Mouse (Mus musculus): ENCODE measurements around the gene Pitpnb. TPM values are rescaled to one million over a fixed set of nuclear protein-coding genes. Genes with fewer than 3 reads are reported as not detected.
A peak's percentile ranks its signal among the peaks of the same experiment; 100 is the strongest.

The Pitpnb gene
- polyA plus RNA-seq, 1 experiment from 2014 or later, result 96.9 TPM

DNA sequence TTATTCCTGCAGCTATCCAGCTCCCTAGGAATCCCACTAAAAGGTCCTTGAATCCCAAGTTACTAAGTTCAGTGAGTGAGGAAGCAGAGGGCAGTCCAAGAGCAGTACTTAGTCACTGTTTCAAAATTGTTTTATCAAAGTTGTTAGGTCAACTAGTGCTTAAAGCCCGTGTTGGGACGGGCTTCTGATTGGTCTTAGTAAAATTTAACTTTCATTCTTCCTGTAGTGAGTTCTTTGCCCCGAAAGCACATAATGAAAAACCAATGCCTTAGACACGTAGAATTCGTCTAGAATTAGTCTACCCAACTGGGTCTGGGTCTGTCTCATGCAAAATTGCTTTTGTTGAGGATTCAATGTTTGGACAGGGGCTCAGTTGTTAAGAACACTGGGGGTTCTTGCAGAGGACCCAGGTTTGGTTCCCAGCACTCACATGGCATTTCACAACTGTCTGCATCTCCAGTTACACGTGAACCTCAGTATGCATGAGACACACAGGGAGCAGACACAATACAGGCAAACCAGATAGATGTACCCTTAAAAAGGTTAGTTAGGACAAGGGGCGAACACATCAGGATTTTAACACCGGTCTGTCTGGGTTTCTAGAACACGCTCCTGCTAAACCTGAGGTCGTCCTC is 664 bp upstream of the Pitpnb start:
- Histone ChIP-seq H3K27ac (ENCODE audit: low read length) (peak overlapping the region; percentile 88), H3K36me3 (ENCODE audit: control insufficient read depth, insufficient read depth, low read length) (no peaks in the 10 kb centered on the region), H3K27me3 (ENCODE audit: control insufficient read depth, insufficient read depth, low read depth, low read length) (no peaks in the 10 kb centered on the region), H3K4me1 (ENCODE audit: control insufficient read depth, insufficient read depth, low read length) (peaks cover 19% of the 10 kb centered on the region), H3K4me3 (ENCODE audit: low read depth, low read length) (peak overlapping the region; percentile 87), H3K4me2 (ENCODE audit: low read length) (peak overlapping the region; percentile 78), H3K9me3 (replicated peaks; ENCODE audit: control insufficient read depth, low read length, poor library complexity, severe bottlenecking) (0 out of 2 replicates have a peak, but pooled peaks cover 3% of the 10 kb centered on the region), H3K9ac (ENCODE audit: low read depth, low read length) (peak overlapping the region; percentile 95)
- 25% methylated on average over 10 of the region's 10 CpGs for WGBS
- peak; percentile 61 for ATAC-seq

DNA sequence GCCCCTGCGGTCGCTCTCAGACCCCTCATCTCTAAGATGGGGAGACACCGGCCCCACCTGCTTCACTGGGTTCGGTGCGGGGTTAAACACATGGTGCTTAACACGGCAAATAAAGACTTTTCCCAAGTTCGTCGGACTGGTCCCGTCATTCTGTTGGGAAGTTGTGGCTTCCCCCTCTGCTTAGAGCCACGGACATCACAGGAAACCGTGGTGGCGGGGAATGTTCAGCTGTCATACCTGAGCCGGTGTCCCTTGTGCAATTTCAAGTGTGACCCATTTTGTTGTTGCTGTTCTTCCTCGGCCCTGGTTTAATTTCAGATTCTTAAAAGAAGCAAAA is 504 bp downstream of the Pitpnb start:
- H3K36me3 ChIP-seq (ENCODE audit: control insufficient read depth, insufficient read depth, low read length), result peaks cover 2% of the 10 kb centered on the region; the same call in 1 of the 2 replicates
- 2% methylated on average over 14 of the region's 14 CpGs for WGBS
- H3K4me3 ChIP-seq (ENCODE audit: low read depth, low read length), result peak overlapping the region; percentile 87

DNA sequence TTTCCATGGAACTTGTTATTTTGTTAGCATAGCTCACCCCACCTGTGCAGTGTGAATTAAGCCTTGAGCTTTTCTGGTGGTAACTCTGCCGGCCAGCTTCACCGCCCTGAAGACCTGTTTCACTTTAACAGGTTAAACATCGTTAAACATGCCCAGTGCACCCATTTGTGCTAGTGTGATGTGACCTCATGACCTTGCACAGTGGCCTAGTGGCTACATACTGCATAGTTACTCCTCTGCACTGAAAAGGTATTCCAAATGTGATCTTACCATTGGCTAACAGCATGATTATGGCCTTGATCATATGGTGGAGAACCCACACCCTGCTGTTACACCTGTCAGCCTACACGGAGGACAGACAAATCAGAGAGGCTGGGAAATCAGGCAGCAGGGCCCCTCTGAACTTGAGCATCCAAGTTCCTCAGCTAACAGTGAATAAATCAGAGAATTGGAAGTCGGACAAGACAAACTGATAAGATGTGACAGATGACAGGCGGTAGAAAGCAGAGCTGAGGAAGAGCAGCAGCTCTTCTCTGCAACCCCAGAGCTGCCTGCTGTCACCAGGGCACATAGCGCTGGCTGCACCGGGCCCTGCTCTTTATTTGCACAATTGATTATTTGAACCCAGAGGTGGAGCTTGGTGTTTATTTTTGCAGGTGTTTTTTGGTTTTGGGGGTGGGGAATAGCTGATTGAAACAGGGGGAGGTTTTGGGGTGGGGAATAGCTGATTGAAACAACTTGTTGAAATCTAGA is 5.6 kb downstream of the Pitpnb start:
- H3K36me3 ChIP-seq (ENCODE audit: control insufficient read depth, insufficient read depth, low read length), result peaks cover 13% of the 10 kb centered on the region
- no peaks in the 10 kb centered on the region for H3K27me3 ChIP-seq (ENCODE audit: control insufficient read depth, insufficient read depth, low read depth, low read length)
- WGBS, result 93% methylated on average over 8 of the region's 8 CpGs
- no peak overlapping the region for H3K4me2 ChIP-seq (ENCODE audit: low read length)
- no peak overlapping the region for H3K9ac ChIP-seq (ENCODE audit: low read depth, low read length)
- H3K4me3 ChIP-seq (ENCODE audit: low read depth, low read length), result no peak overlapping the region
- no peak overlapping the region for H3K27ac ChIP-seq (ENCODE audit: low read length)
- H3K9me3 ChIP-seq (replicated peaks; ENCODE audit: control insufficient read depth, low read length, poor library complexity, severe bottlenecking), result no peaks in the 10 kb centered on the region
- ATAC-seq, result no peak
- peaks cover 14% of the 10 kb centered on the region for H3K4me1 ChIP-seq (ENCODE audit: control insufficient read depth, insufficient read depth, low read length)

More for the DNA sequence above, 504 bp downstream of the Pitpnb start:
- peak overlapping the region; percentile 95 for H3K9ac ChIP-seq (ENCODE audit: low read depth, low read length)
- H3K4me1 ChIP-seq (ENCODE audit: control insufficient read depth, insufficient read depth, low read length), result peaks cover 19% of the 10 kb centered on the region
- H3K27ac ChIP-seq (ENCODE audit: low read length), result peak overlapping the region; percentile 88
- peak overlapping the region; percentile 88 for H3K4me2 ChIP-seq (ENCODE audit: low read length)
- H3K27me3 ChIP-seq (ENCODE audit: control insufficient read depth, insufficient read depth, low read depth, low read length), result no peaks in the 10 kb centered on the region
- ATAC-seq, result no peak
- H3K9me3 ChIP-seq (replicated peaks; ENCODE audit: control insufficient read depth, low read length, poor library complexity, severe bottlenecking), result no peaks in the 10 kb centered on the region

- 52% methylated on average over 5 of the region's 5 CpGs for WGBS
- Histone ChIP-seq H3K36me3 (ENCODE audit: control insufficient read depth, insufficient read depth, low read length) (peaks cover 18% of the 10 kb centered on the region), H3K27ac (ENCODE audit: low read length) (no peak overlapping the region)
Measured at GRCm38 (mm10) chr5:111341609-111342008, 11.0 kb downstream of the Pitpnb start.

GRCm38 (mm10) chr5:111344721-111345400 is 14.3 kb downstream of the Pitpnb start:
- Histone ChIP-seq H3K9me3 (replicated peaks; ENCODE audit: control insufficient read depth, low read length, poor library complexity, severe bottlenecking) (no peaks in the 10 kb centered on the region), H3K36me3 (ENCODE audit: control insufficient read depth, insufficient read depth, low read length) (peaks cover 14% of the 10 kb centered on the region), H3K27ac (ENCODE audit: low read length) (no peak overlapping the region), H3K4me1 (ENCODE audit: control insufficient read depth, insufficient read depth, low read length) (no peaks in the 10 kb centered on the region), H3K4me2 (ENCODE audit: low read length) (no peak overlapping the region), H3K27me3 (ENCODE audit: control insufficient read depth, insufficient read depth, low read depth, low read length) (no peaks in the 10 kb centered on the region), H3K4me3 (ENCODE audit: low read depth, low read length) (no peak overlapping the region), H3K9ac (ENCODE audit: low read depth, low read length) (no peak overlapping the region)
- WGBS, result 74% methylated on average over 2 of the region's 2 CpGs
- ATAC-seq, result no peak

More at GRCm38 (mm10) chr5:111341609-111342008, 11.0 kb downstream of the Pitpnb start:
- Histone ChIP-seq H3K4me2 (ENCODE audit: low read length) (no peak overlapping the region), H3K4me3 (ENCODE audit: low read depth, low read length) (no peak overlapping the region), H3K27me3 (ENCODE audit: control insufficient read depth, insufficient read depth, low read depth, low read length) (no peaks in the 10 kb centered on the region), H3K9me3 (replicated peaks; ENCODE audit: control insufficient read depth, low read length, poor library complexity, severe bottlenecking) (no peaks in the 10 kb centered on the region), H3K4me1 (ENCODE audit: control insufficient read depth, insufficient read depth, low read length) (no peaks in the 10 kb centered on the region), H3K9ac (ENCODE audit: low read depth, low read length) (no peak overlapping the region)
- ATAC-seq, result no peak

- H3K36me3 ChIP-seq (ENCODE audit: control insufficient read depth, insufficient read depth, low read length), result peaks cover 10% of the 10 kb centered on the region; the same call in 1 of the 2 replicates
- whole genome bisulfite sequencing, result 94% methylated on average over 12 of the region's 12 CpGs
Measured at GRCm38 (mm10) chr5:111356811-111357617, 26.5 kb downstream of the Pitpnb start.

DNA sequence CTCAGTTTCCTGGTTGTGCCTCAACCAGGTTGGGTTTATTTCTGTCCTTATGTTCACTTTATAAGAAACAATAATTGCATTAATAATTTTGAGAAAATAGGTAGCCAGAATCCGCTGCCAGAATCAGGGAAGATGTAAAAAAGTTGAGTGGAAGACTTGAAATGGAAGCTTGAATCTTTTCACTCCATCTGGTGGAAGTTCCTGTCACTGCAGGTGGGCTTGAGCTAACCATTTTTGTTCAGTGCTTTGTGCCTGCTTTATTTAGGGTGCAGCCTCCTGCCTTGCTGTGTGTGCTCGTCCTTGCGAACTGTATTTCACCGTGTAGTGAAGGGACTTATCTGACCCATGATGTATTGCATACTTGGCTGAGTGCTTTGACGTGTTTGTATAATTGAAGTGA is 30.0 kb downstream of the Pitpnb start:
- Histone ChIP-seq H3K4me1 (ENCODE audit: control insufficient read depth, insufficient read depth, low read length) (peaks cover 5% of the 10 kb centered on the region; the same call in 1 of the 2 replicates), H3K27me3 (ENCODE audit: control insufficient read depth, insufficient read depth, low read depth, low read length) (no peaks in the 10 kb centered on the region), H3K9ac (ENCODE audit: low read depth, low read length) (no peak overlapping the region), H3K36me3 (ENCODE audit: control insufficient read depth, insufficient read depth, low read length) (peaks cover 10% of the 10 kb centered on the region; the same call in 1 of the 2 replicates), H3K9me3 (replicated peaks; ENCODE audit: control insufficient read depth, low read length, poor library complexity, severe bottlenecking) (no peaks in the 10 kb centered on the region), H3K4me3 (ENCODE audit: low read depth, low read length) (no peak overlapping the region), H3K27ac (ENCODE audit: low read length) (no peak overlapping the region), H3K4me2 (ENCODE audit: low read length) (no peak overlapping the region)
- ATAC-seq, result no peak
- 77% methylated on average over 5 of the region's 5 CpGs for WGBS

More at GRCm38 (mm10) chr5:111356811-111357617, 26.5 kb downstream of the Pitpnb start:
- Histone ChIP-seq H3K4me1 (ENCODE audit: control insufficient read depth, insufficient read depth, low read length) (no peaks in the 10 kb centered on the region), H3K9ac (ENCODE audit: low read depth, low read length) (no peak overlapping the region), H3K4me3 (ENCODE audit: low read depth, low read length) (no peak overlapping the region), H3K27me3 (ENCODE audit: control insufficient read depth, insufficient read depth, low read depth, low read length) (no peaks in the 10 kb centered on the region), H3K9me3 (replicated peaks; ENCODE audit: control insufficient read depth, low read length, poor library complexity, severe bottlenecking) (no peaks in the 10 kb centered on the region), H3K27ac (ENCODE audit: low read length) (no peak overlapping the region), H3K4me2 (ENCODE audit: low read length) (no peak overlapping the region)
- no peak for ATAC-seq

DNA sequence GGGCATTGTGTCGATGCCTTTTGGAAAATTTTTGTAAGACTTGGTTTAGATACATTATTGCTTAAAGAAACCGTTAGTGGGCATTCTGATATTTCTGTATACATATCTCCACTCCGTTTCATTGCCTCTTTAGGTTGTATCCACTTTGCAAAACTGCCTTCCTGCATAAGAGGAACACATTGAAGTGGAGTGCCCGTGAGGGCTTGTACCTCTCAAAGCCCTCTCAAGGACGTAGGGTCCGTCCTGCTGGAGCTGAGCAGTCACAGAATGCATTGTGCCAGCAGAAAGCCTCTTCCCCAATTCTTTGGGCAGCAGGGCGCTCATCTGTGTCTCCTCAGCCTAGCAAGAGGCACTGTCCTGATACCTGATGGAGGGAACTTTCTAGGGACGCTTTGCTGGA is 30.5 kb downstream of the Pitpnb start:
- 79% methylated on average over 8 of the region's 8 CpGs for WGBS
- Histone ChIP-seq H3K9ac (ENCODE audit: low read depth, low read length) (no peak overlapping the region), H3K27ac (ENCODE audit: low read length) (no peak overlapping the region), H3K27me3 (ENCODE audit: control insufficient read depth, insufficient read depth, low read depth, low read length) (no peaks in the 10 kb centered on the region), H3K4me1 (ENCODE audit: control insufficient read depth, insufficient read depth, low read length) (peaks cover 5% of the 10 kb centered on the region; the same call in 1 of the 2 replicates), H3K4me3 (ENCODE audit: low read depth, low read length) (no peak overlapping the region), H3K4me2 (ENCODE audit: low read length) (no peak overlapping the region), H3K36me3 (ENCODE audit: control insufficient read depth, insufficient read depth, low read length) (peaks cover 10% of the 10 kb centered on the region; the same call in 1 of the 2 replicates), H3K9me3 (replicated peaks; ENCODE audit: control insufficient read depth, low read length, poor library complexity, severe bottlenecking) (no peaks in the 10 kb centered on the region)
- ATAC-seq, result no peak
